Comparison of ENCODE assay signal across 8 mouse cellular contexts in the genomic region with DNA sequence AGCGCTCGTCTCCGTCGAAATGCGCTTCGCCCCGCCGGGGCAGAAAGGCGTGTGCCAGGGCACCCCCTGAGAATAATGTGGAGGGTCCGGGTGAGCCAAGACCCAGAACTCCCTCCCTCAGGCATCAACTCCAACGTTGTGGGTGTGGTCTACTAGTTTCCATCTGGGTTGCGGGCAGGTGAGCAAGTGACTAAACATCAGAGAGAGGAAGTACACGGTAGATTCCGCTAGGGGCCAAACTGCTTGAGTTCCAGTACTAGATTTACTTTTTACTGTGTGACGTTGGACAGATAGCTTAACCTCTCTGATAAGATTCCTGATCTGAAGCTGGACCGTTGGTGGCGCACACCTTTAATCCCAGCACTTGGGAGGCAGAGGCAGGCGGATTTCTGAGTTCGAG. TPM values are rescaled to one million over a fixed set of nuclear protein-coding genes. Genes with fewer than 3 reads are reported as not detected.
DNase-seq lines count a peak whose midpoint lies in the region; ATAC-seq and TF ChIP-seq lines count a peak whose summit lies in the region.
"Had no signal": no experiment of that assay in that cellular context is flagged by ENCODE, and none has a peak within 500 bp of the region (broad histone marks: within the 10 kb centered on the region; RNA-seq: fewer than 3 reads in every experiment).

No protein-coding gene starts in this region.

- 0 out of 2 replicates have a peak, but pooled peaks cover 4% of the 10 kb centered on the region for H3K27me3 ChIP-seq in thymus, adult 2 months (ENCODE audit: control insufficient read depth, insufficient read depth, low read length)
- peaks cover 41% of the 10 kb centered on the region for H3K27me3 ChIP-seq in forebrain, embryonic 14.5 days (replicated peaks; ENCODE audit: control insufficient read depth, insufficient read depth, low read length)
- H3K27me3 ChIP-seq in liver, embryonic 13.5 days, result peaks cover 66% of the 10 kb centered on the region
- H3K27me3 ChIP-seq in stomach, embryonic 16.5 days (ENCODE audit: control insufficient read depth, insufficient read depth, low read length), result peaks cover 45% of the 10 kb centered on the region

- no peak overlapping the region for H3K27ac ChIP-seq in thymus, adult 2 months (ENCODE audit: control insufficient read depth, insufficient read depth, low read length)
- no peak overlapping the region for H3K27ac ChIP-seq in forebrain, embryonic 14.5 days (ENCODE audit: low read depth, low read length)
- H3K27ac ChIP-seq in liver, embryonic 13.5 days, result no peak overlapping the region
- no peak overlapping the region for H3K27ac ChIP-seq in stomach, embryonic 16.5 days (ENCODE audit: low read length)

- H3K36me3 ChIP-seq in thymus, adult 2 months (ENCODE audit: control insufficient read depth, insufficient read depth, low read length), result no peaks in the 10 kb centered on the region
- H3K36me3 ChIP-seq in forebrain, embryonic 14.5 days (ENCODE audit: control insufficient read depth, insufficient read depth, low read length), result no peaks in the 10 kb centered on the region
- H3K36me3 ChIP-seq in liver, embryonic 13.5 days, result no peaks in the 10 kb centered on the region
- no peaks in the 10 kb centered on the region for H3K36me3 ChIP-seq in stomach, embryonic 16.5 days (ENCODE audit: control insufficient read depth, insufficient read depth, low read length)

- TF ChIP-seq POLR2A in thymus, adult 2 months (IDR thresholded peaks at IDR 0.05; ENCODE audit: control insufficient read depth, extremely low read depth, insufficient read depth, low read length, poor library complexity), result no peak

- peak overlapping the region; percentile 25; the same call in 1 of the 2 replicates for H3K9ac ChIP-seq in forebrain, embryonic 14.5 days (ENCODE audit: low read length)
- no peak overlapping the region for H3K9ac ChIP-seq in liver, embryonic 13.5 days
- peak overlapping the region; percentile 55 for H3K9ac ChIP-seq in stomach, embryonic 16.5 days (ENCODE audit: low read length)

- peak; percentile 36; the same call in 1 of the 2 replicates for TF ChIP-seq CTCF in thymus, adult 2 months (IDR thresholded peaks at IDR 0.05; ENCODE audit: borderline replicate concordance, control insufficient read depth, extremely low read depth, insufficient read depth, low read length, poor library complexity)

- peak overlapping the region; percentile 18; the same call in 1 of the 2 replicates for H3K4me2 ChIP-seq in forebrain, embryonic 14.5 days (ENCODE audit: low read length)
- H3K4me2 ChIP-seq in liver, embryonic 13.5 days, result peak overlapping the region; percentile 47
- peak overlapping the region; percentile 52 for H3K4me2 ChIP-seq in stomach, embryonic 16.5 days (ENCODE audit: low read depth, low read length)

- no peak for ATAC-seq in forebrain, embryonic 14.5 days
- ATAC-seq in liver, embryonic 13.5 days (ENCODE audit: low read depth), result no peak
- no peak for ATAC-seq in stomach, embryonic 16.5 days (ENCODE audit: insufficient read depth, low FRiP score)
- ATAC-seq in frontal cortex, adult (ENCODE audit: low TSS enrichment), result no peak

- DNase-seq in thymus, adult 2 months, result no peak
- no peak for DNase-seq in thymus, postnatal 4 days
- DNase-seq in forebrain, embryonic 14.5 days (ENCODE audit: low spot score), result no peak
- DNase-seq in liver, embryonic 13.5 days, result no peak
- DNase-seq in left cerebral cortex, adult 8-10 months (ENCODE audit: low spot score in 2 of 2), result no peak

- peaks cover 10% of the 10 kb centered on the region for H3K4me1 ChIP-seq in thymus, adult 2 months (replicated peaks; ENCODE audit: control insufficient read depth, insufficient read depth, low read length)
- H3K4me1 ChIP-seq in forebrain, embryonic 14.5 days (ENCODE audit: control insufficient read depth, insufficient read depth, low read length), result peaks cover 10% of the 10 kb centered on the region; the same call in 1 of the 2 replicates
- peaks cover 60% of the 10 kb centered on the region for H3K4me1 ChIP-seq in liver, embryonic 13.5 days (replicated peaks)
- H3K4me1 ChIP-seq in stomach, embryonic 16.5 days (ENCODE audit: control insufficient read depth, insufficient read depth, low read length), result peaks cover 30% of the 10 kb centered on the region

- H3K9me3 ChIP-seq in forebrain, embryonic 14.5 days (replicated peaks; ENCODE audit: control insufficient read depth, low read length), result no peaks in the 10 kb centered on the region
- H3K9me3 ChIP-seq in liver, embryonic 13.5 days (replicated peaks), result no peaks in the 10 kb centered on the region
- no peaks in the 10 kb centered on the region for H3K9me3 ChIP-seq in stomach, embryonic 16.5 days (replicated peaks; ENCODE audit: control insufficient read depth, low read length)

- H3K4me3 ChIP-seq in thymus, adult 2 months (ENCODE audit: control insufficient read depth, insufficient read depth, low read length), result peak overlapping the region; percentile 21
- H3K4me3 ChIP-seq in forebrain, embryonic 14.5 days (ENCODE audit: low read depth, low read length), result 0 out of 2 replicates have a peak overlapping the region, but pooled peaks have one; percentile 5
- H3K4me3 ChIP-seq in liver, embryonic 13.5 days (replicated peaks), result peak overlapping the region; percentile 17; the same call in 1 of the 2 replicates
- peak overlapping the region; percentile 33 for H3K4me3 ChIP-seq in stomach, embryonic 16.5 days (replicated peaks; ENCODE audit: low read length)

- 26% methylated on average over 19 of the region's 19 CpGs for WGBS in thymus, adult 2 months
- 33% methylated on average over 19 of the region's 19 CpGs for WGBS in forebrain, embryonic 14.5 days
- 15% methylated on average over 19 of the region's 19 CpGs for WGBS in liver, embryonic 13.5 days (ENCODE audit: insufficient replicate concordance)
- 30% methylated on average over 19 of the region's 19 CpGs for WGBS in stomach, embryonic 16.5 days

RNA-seq across cellular contexts. Expression of a gene that starts 7.5 kb away (rescaled TPM):
- 1.9 and 2.0 TPM in 2 replicates for polyA plus RNA-seq in thymus, adult 2 months (2012; rRNA removed)
- polyA plus RNA-seq in forebrain, embryonic 14.5 days (2014; fragmentation: Nextera tagmentation; extraction: Ambion mirVana), result 0.36 TPM in 1 of 2 replicates, not detected in the other
- polyA plus RNA-seq in liver, embryonic 13.5 days (2015; fragmentation: Nextera tagmentation; extraction: Ambion mirVana), result 0.65 and 0.78 TPM in 2 replicates
- 0.21 TPM in 1 of 2 replicates, not detected in the other for polyA plus RNA-seq in stomach, embryonic 16.5 days (2015; fragmentation: Nextera tagmentation; extraction: Ambion mirVana)
- 1 to 10 TPM in 1 of 4 experiments, under 1 TPM in 2, not detected in 1; 0.59 to 1.3 (median 0.80) TPM for total RNA-seq in left cerebral cortex, adult 8-10 months (2022)
- total RNA-seq: liver, adult 2 months had no signal
- polyA plus RNA-seq: liver, adult 2 months had no signal

RNA-seq across cellular contexts. Expression of a gene that starts 15.7 kb away (rescaled TPM):
- polyA plus RNA-seq in thymus, adult 2 months (2012; rRNA removed), result 0.10 and 0.12 TPM in 2 replicates
- polyA plus RNA-seq in forebrain, embryonic 14.5 days (2014; fragmentation: Nextera tagmentation; extraction: Ambion mirVana), result 0.32 and 0.38 TPM in 2 replicates
- not detected in 2 replicates for polyA plus RNA-seq in liver, embryonic 13.5 days (2015; fragmentation: Nextera tagmentation; extraction: Ambion mirVana)
- 0.14 TPM in 2 replicates for polyA plus RNA-seq in stomach, embryonic 16.5 days (2015; fragmentation: Nextera tagmentation; extraction: Ambion mirVana)
- total RNA-seq in left cerebral cortex, adult 8-10 months (2022), result under 1 TPM in 3 of 4 experiments, not detected in 1; 0.11 to 0.27 (median 0.14) TPM
- total RNA-seq: liver, adult 2 months had no signal
- polyA plus RNA-seq: liver, adult 2 months had no signal

RNA-seq across cellular contexts. Expression of a gene that starts 17.9 kb away (rescaled TPM):
- 6.0 and 8.2 TPM in 2 replicates for polyA plus RNA-seq in thymus, adult 2 months (2012; rRNA removed)
- polyA plus RNA-seq in forebrain, embryonic 14.5 days (2014; fragmentation: Nextera tagmentation; extraction: Ambion mirVana), result 1.8 and 2.2 TPM in 2 replicates
- 0.47 and 0.50 TPM in 2 replicates for polyA plus RNA-seq in liver, embryonic 13.5 days (2015; fragmentation: Nextera tagmentation; extraction: Ambion mirVana)
- polyA plus RNA-seq in stomach, embryonic 16.5 days (2015; fragmentation: Nextera tagmentation; extraction: Ambion mirVana), result 3.3 and 4.3 TPM in 2 replicates
- 1 to 10 TPM; 3.7 to 5.0 (median 4.2) TPM for total RNA-seq in left cerebral cortex, adult 8-10 months (2022)

RNA-seq across cellular contexts. Expression of a gene that starts 27.9 kb away (rescaled TPM):
- 17.1 and 20.0 TPM in 2 replicates for polyA plus RNA-seq in thymus, adult 2 months (2012; rRNA removed)
- polyA plus RNA-seq in forebrain, embryonic 14.5 days (2014; fragmentation: Nextera tagmentation; extraction: Ambion mirVana), result 8.1 and 10.2 TPM in 2 replicates
- 4.7 and 5.4 TPM in 2 replicates for polyA plus RNA-seq in liver, embryonic 13.5 days (2015; fragmentation: Nextera tagmentation; extraction: Ambion mirVana)
- polyA plus RNA-seq in stomach, embryonic 16.5 days (2015; fragmentation: Nextera tagmentation; extraction: Ambion mirVana), result 9.7 TPM in 2 replicates
- total RNA-seq in left cerebral cortex, adult 8-10 months (2022), result 10 to 100 TPM; 50.1 to 67.1 (median 54.3) TPM

RNA-seq across cellular contexts. Expression of a gene that starts 36.1 kb away (rescaled TPM):
- polyA plus RNA-seq in thymus, adult 2 months (2012; rRNA removed), result 1.2 and 5.3 TPM in 2 replicates
- 7.9 and 12.3 TPM in 2 replicates for polyA plus RNA-seq in forebrain, embryonic 14.5 days (2014; fragmentation: Nextera tagmentation; extraction: Ambion mirVana)
- 0.20 and 0.27 TPM in 2 replicates for polyA plus RNA-seq in liver, embryonic 13.5 days (2015; fragmentation: Nextera tagmentation; extraction: Ambion mirVana)
- polyA plus RNA-seq in stomach, embryonic 16.5 days (2015; fragmentation: Nextera tagmentation; extraction: Ambion mirVana), result 0.27 and 0.49 TPM in 2 replicates
- 100 to 1,000 TPM; 253 to 298 (median 277) TPM for total RNA-seq in left cerebral cortex, adult 8-10 months (2022)
